Mouse (Mus musculus): ENCODE results near the gene Ambra1. TPM values are rescaled to one million over a fixed set of nuclear protein-coding genes. Genes with fewer than 3 reads are reported as not detected.
A peak's percentile ranks its signal among the peaks of the same experiment; 100 is the strongest.
"Not testable (repeated sequence)": the region's sequence is repeated elsewhere in the genome, so short reads cannot be mapped to it uniquely, and the experiment has no call there.

The Ambra1 gene
- polyA plus RNA-seq, 1 experiment from 2014 or later: 18.1 TPM

- H3K27me3 ChIP-seq (ENCODE audit: control insufficient read depth, insufficient read depth, low read length): no peaks in the 10 kb centered on the region
- no peak for ATAC-seq (ENCODE audit: insufficient number of reproducible peaks, insufficient read depth, low FRiP score, low read depth)
- no peaks in the 10 kb centered on the region for H3K4me1 ChIP-seq (ENCODE audit: control insufficient read depth, insufficient read depth, low read length)
- peaks cover 4% of the 10 kb centered on the region for H3K36me3 ChIP-seq (ENCODE audit: control insufficient read depth, insufficient read depth, low read length)
- no peaks in the 10 kb centered on the region for H3K9me3 ChIP-seq (ENCODE audit: control insufficient read depth, low read depth, low read length)
- H3K4me3 ChIP-seq (ENCODE audit: low read depth, low read length): no peak overlapping the region
- H3K27ac ChIP-seq (ENCODE audit: low read length): no peak overlapping the region
- H3K4me2 ChIP-seq (replicated peaks; ENCODE audit: low read depth, low read length): no peak overlapping the region
- H3K9ac ChIP-seq (replicated peaks; ENCODE audit: low read depth, low read length): no peak overlapping the region
Observed at GRCm38 (mm10) chr2:91723951-91724350, 6.0 kb upstream of the Ambra1 start.

DNA sequence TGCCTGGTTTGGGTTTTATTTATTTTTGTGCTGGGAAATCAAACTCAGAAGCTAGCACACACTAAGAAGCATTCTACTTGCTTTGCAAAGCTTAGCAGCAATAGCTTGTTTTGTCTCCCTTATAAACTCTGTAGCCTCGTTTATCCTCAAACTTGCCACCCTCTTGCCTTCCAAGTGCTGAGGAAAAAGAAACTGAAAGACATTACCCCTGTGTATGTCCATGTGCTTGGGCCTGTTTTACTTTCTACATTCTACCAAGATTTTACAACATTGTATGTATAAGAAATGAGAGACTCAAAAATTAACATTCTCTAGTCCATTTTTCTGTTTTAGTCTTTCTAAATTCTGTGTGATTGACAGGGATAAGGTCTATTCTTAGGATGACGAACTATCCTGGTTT, 5.2 kb upstream of the Ambra1 start:
- Histone ChIP-seq H3K9me3 (ENCODE audit: control insufficient read depth, low read depth, low read length) (no peaks in the 10 kb centered on the region), H3K27me3 (ENCODE audit: control insufficient read depth, insufficient read depth, low read length) (no peaks in the 10 kb centered on the region), H3K4me3 (ENCODE audit: low read depth, low read length) (no peak overlapping the region), H3K27ac (ENCODE audit: low read length) (no peak overlapping the region), H3K4me2 (replicated peaks; ENCODE audit: low read depth, low read length) (no peak overlapping the region), H3K4me1 (ENCODE audit: control insufficient read depth, insufficient read depth, low read length) (no peaks in the 10 kb centered on the region), H3K36me3 (ENCODE audit: control insufficient read depth, insufficient read depth, low read length) (no peaks in the 10 kb centered on the region), H3K9ac (replicated peaks; ENCODE audit: low read depth, low read length) (no peak overlapping the region)
- 56% methylated on average over 2 of the region's 2 CpGs for WGBS
- no peak for ATAC-seq (ENCODE audit: insufficient number of reproducible peaks, insufficient read depth, low FRiP score, low read depth)

- H3K4me2 ChIP-seq (replicated peaks; ENCODE audit: low read depth, low read length); H3K4me1 ChIP-seq (ENCODE audit: control insufficient read depth, insufficient read depth, low read length); H3K9me3 ChIP-seq (ENCODE audit: control insufficient read depth, low read depth, low read length); H3K36me3 ChIP-seq (ENCODE audit: control insufficient read depth, insufficient read depth, low read length); ATAC-seq (ENCODE audit: insufficient number of reproducible peaks, insufficient read depth, low FRiP score, low read depth); H3K9ac ChIP-seq (replicated peaks; ENCODE audit: low read depth, low read length); H3K27ac ChIP-seq (ENCODE audit: low read length); H3K4me3 ChIP-seq (ENCODE audit: low read depth, low read length); H3K27me3 ChIP-seq (ENCODE audit: control insufficient read depth, insufficient read depth, low read length): not testable (repeated sequence)
- WGBS: 52% methylated on average over 4 of the region's 4 CpGs
Observed at GRCm38 (mm10) chr2:91725476-91725875, 4.5 kb upstream of the Ambra1 start.

GRCm38 (mm10) chr2:91727011-91727410, 2.9 kb upstream of the Ambra1 start:
- no peak overlapping the region for H3K4me2 ChIP-seq (replicated peaks; ENCODE audit: low read depth, low read length)
- no peaks in the 10 kb centered on the region for H3K9me3 ChIP-seq (ENCODE audit: control insufficient read depth, low read depth, low read length)
- H3K4me3 ChIP-seq (ENCODE audit: low read depth, low read length): no peak overlapping the region
- no peak overlapping the region for H3K9ac ChIP-seq (replicated peaks; ENCODE audit: low read depth, low read length)
- no peak for ATAC-seq (ENCODE audit: insufficient number of reproducible peaks, insufficient read depth, low FRiP score, low read depth)
- H3K27me3 ChIP-seq (ENCODE audit: control insufficient read depth, insufficient read depth, low read length): no peaks in the 10 kb centered on the region
- 87% methylated on average over 3 of the region's 3 CpGs for WGBS
- no peaks in the 10 kb centered on the region for H3K4me1 ChIP-seq (ENCODE audit: control insufficient read depth, insufficient read depth, low read length)
- no peak overlapping the region for H3K27ac ChIP-seq (ENCODE audit: low read length)
- H3K36me3 ChIP-seq (ENCODE audit: control insufficient read depth, insufficient read depth, low read length): no peaks in the 10 kb centered on the region

DNA sequence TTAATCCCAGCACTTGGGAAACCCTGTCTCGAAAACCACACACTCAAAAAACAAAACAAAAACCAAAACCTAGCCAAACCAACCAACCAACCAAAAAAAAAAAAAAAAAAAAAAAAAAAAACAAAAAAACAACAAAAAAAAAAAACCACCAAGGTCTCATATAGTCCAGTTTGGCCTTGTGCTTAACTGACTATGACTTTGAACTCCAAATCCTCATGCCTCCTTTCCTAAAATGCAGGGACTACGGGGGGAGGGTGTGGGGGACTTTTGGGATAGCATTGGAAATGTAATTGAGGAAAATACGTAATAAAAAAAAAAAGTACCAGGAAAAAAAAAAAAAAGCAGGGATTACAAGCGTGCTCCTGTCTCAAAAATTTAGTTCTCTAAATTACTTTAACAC, 363 bp upstream of the Ambra1 start:
- Histone ChIP-seq H3K36me3 (ENCODE audit: control insufficient read depth, insufficient read depth, low read length) (no peaks in the 10 kb centered on the region), H3K27ac (ENCODE audit: low read length) (peak overlapping the region; percentile 94; the same call in 1 of the 2 replicates), H3K9ac (replicated peaks; ENCODE audit: low read depth, low read length) (no peak overlapping the region), H3K4me3 (ENCODE audit: low read depth, low read length) (peak overlapping the region; percentile 95), H3K4me2 (replicated peaks; ENCODE audit: low read depth, low read length) (peak overlapping the region; percentile 34), H3K9me3 (ENCODE audit: control insufficient read depth, low read depth, low read length) (no peaks in the 10 kb centered on the region), H3K4me1 (ENCODE audit: control insufficient read depth, insufficient read depth, low read length) (no peaks in the 10 kb centered on the region), H3K27me3 (ENCODE audit: control insufficient read depth, insufficient read depth, low read length) (no peaks in the 10 kb centered on the region)
- WGBS: 19% methylated on average over 4 of the region's 4 CpGs
- no peak for ATAC-seq (ENCODE audit: insufficient number of reproducible peaks, insufficient read depth, low FRiP score, low read depth)

GRCm38 (mm10) chr2:91735221-91735620, 5.3 kb downstream of the Ambra1 start:
- Histone ChIP-seq H3K4me1 (ENCODE audit: control insufficient read depth, insufficient read depth, low read length) (no peaks in the 10 kb centered on the region), H3K4me2 (replicated peaks; ENCODE audit: low read depth, low read length) (no peak overlapping the region), H3K9ac (replicated peaks; ENCODE audit: low read depth, low read length) (no peak overlapping the region), H3K4me3 (ENCODE audit: low read depth, low read length) (no peak overlapping the region), H3K36me3 (ENCODE audit: control insufficient read depth, insufficient read depth, low read length) (no peaks in the 10 kb centered on the region), H3K27me3 (ENCODE audit: control insufficient read depth, insufficient read depth, low read length) (no peaks in the 10 kb centered on the region), H3K27ac (ENCODE audit: low read length) (no peak overlapping the region), H3K9me3 (ENCODE audit: control insufficient read depth, low read depth, low read length) (no peaks in the 10 kb centered on the region)
- 84% methylated on average over 5 of the region's 5 CpGs for WGBS
- ATAC-seq (ENCODE audit: insufficient number of reproducible peaks, insufficient read depth, low FRiP score, low read depth): no peak

GRCm38 (mm10) chr2:91739586-91739985, 9.7 kb downstream of the Ambra1 start:
- Histone ChIP-seq H3K27ac (ENCODE audit: low read length) (no peak overlapping the region), H3K9ac (replicated peaks; ENCODE audit: low read depth, low read length) (no peak overlapping the region), H3K4me2 (replicated peaks; ENCODE audit: low read depth, low read length) (no peak overlapping the region), H3K9me3 (ENCODE audit: control insufficient read depth, low read depth, low read length) (no peaks in the 10 kb centered on the region), H3K36me3 (ENCODE audit: control insufficient read depth, insufficient read depth, low read length) (no peaks in the 10 kb centered on the region), H3K4me3 (ENCODE audit: low read depth, low read length) (no peak overlapping the region), H3K4me1 (ENCODE audit: control insufficient read depth, insufficient read depth, low read length) (no peaks in the 10 kb centered on the region), H3K27me3 (ENCODE audit: control insufficient read depth, insufficient read depth, low read length) (no peaks in the 10 kb centered on the region)
- ATAC-seq (ENCODE audit: insufficient number of reproducible peaks, insufficient read depth, low FRiP score, low read depth): no peak
- WGBS: 93% methylated on average over 1 of the region's 1 CpGs

- Histone ChIP-seq H3K27ac (ENCODE audit: low read length) (no peak overlapping the region), H3K4me1 (ENCODE audit: control insufficient read depth, insufficient read depth, low read length) (no peaks in the 10 kb centered on the region), H3K27me3 (ENCODE audit: control insufficient read depth, insufficient read depth, low read length) (no peaks in the 10 kb centered on the region), H3K36me3 (ENCODE audit: control insufficient read depth, insufficient read depth, low read length) (no peaks in the 10 kb centered on the region), H3K9ac (replicated peaks; ENCODE audit: low read depth, low read length) (no peak overlapping the region), H3K4me2 (replicated peaks; ENCODE audit: low read depth, low read length) (no peak overlapping the region), H3K9me3 (ENCODE audit: control insufficient read depth, low read depth, low read length) (no peaks in the 10 kb centered on the region), H3K4me3 (ENCODE audit: low read depth, low read length) (no peak overlapping the region)
- WGBS: 87% methylated on average over 5 of the region's 5 CpGs
- ATAC-seq (ENCODE audit: insufficient number of reproducible peaks, insufficient read depth, low FRiP score, low read depth): no peak
Observed at GRCm38 (mm10) chr2:91744686-91745085, 14.8 kb downstream of the Ambra1 start.

DNA sequence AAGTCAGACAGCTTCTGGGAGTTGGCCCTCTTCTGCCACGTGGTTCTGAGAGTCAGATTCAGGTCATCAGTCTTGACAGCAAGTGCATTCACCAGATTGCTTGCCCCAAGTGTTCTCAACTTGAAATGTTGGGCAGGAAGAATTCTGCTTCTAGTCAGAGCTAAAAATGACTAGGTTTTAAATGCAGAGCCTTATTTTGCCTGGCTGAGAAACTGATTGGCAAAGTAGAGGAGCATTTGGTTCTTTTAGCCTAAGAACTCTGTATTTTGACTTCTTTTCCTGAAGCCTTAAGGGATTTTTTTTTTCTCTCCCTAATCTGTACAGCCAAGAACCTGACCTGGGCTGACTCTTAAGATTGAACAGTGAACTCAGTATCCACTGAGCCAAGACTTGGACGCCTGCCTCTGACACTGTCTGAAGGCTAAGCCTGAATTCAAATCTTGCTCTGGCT, 19.9 kb downstream of the Ambra1 start:
- Histone ChIP-seq H3K27ac (ENCODE audit: low read length) (no peak overlapping the region), H3K27me3 (ENCODE audit: control insufficient read depth, insufficient read depth, low read length) (no peaks in the 10 kb centered on the region), H3K4me3 (ENCODE audit: low read depth, low read length) (no peak overlapping the region), H3K36me3 (ENCODE audit: control insufficient read depth, insufficient read depth, low read length) (no peaks in the 10 kb centered on the region), H3K9ac (replicated peaks; ENCODE audit: low read depth, low read length) (no peak overlapping the region), H3K9me3 (ENCODE audit: control insufficient read depth, low read depth, low read length) (no peaks in the 10 kb centered on the region), H3K4me1 (ENCODE audit: control insufficient read depth, insufficient read depth, low read length) (no peaks in the 10 kb centered on the region), H3K4me2 (replicated peaks; ENCODE audit: low read depth, low read length) (no peak overlapping the region)
- 50% methylated on average over 2 of the region's 2 CpGs for WGBS
- ATAC-seq (ENCODE audit: insufficient number of reproducible peaks, insufficient read depth, low FRiP score, low read depth): no peak
